Mouse (Mus musculus) c-Kit-negative CD71-positive TER-119-positive erythroid progenitor cells, embryonic 14.5 days (primary cell): ENCODE measurements around the gene Kif18b.

Source experiments
- DNase-seq: peaks from one replicate; pipeline ENCODE4 v3.0.0-alpha.2; 2013; ENCODE audit warnings: low read depth, low spot score

Gene Kif18b

GRCm38 (mm10) chr11:102939024-102939675 lies 14.2 kb upstream of the Kif18b start:
- DNase-seq = no peak

- no peak for DNase-seq
Observed at GRCm38 (mm10) chr11:102937529-102938182, 12.7 kb upstream of the Kif18b start.

DNA sequence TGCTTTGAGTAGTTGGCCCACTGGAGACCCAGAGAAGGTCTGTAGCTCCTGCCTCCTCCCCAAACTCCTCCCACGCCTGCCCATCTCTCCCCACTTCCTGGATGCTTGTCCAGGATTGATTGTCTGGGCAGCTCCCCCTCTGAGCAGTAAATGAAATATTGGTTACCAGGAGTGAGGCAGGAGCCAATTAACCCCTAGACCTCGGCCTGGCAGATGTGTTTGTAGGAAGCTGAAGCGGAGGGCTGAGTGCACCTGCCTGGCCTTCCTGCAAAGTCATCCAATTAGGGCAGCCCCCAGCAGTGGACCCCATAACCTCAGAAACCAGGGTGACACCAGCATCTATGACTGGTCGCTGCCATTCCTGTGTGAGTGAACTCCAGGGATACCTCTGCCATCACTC lies 11.3 kb upstream of the Kif18b start:
- no peak for DNase-seq

- no peak for DNase-seq
Observed at GRCm38 (mm10) chr11:102930672-102931071, 5.7 kb upstream of the Kif18b start.

DNA sequence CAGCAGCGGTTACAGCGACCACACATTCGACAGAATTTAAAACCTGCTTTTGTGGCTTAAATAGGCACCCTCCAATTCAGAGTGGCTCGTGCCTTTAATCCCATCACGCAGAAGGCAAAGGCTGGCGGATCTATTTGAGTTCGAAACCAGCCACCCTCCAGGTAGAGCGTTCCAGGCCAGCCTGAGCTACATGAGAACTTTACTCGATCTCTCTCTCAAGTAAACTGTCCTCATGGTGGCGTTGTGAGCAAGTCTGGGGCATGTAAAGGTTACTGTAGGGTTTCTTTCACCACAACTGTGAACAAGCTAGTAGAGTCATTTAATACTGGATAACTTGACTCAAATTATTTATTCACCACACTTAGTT lies 410 bp upstream of the Kif18b start:
- peak; percentile 60 for DNase-seq

DNA sequence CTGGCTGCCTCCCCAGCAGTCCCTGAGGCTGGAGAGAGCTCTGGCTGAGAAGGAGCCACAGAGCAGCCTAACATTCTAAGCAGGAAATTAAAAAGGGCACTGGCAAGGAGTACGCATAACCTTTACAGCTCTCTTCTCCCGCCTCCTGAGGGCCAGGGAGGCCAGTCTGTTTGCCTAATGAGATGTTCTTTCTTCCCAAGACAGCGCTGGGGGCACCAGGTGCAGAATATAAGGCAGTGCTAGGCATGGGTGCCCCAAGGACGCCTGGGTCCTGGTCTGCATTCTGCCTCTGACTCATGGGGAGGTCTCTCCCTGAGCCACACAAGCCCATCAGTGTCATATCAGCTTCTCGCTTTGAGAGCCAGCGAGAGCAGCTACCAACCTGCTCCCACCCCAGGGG lies 3.4 kb downstream of the Kif18b start:
- no peak for DNase-seq

DNA sequence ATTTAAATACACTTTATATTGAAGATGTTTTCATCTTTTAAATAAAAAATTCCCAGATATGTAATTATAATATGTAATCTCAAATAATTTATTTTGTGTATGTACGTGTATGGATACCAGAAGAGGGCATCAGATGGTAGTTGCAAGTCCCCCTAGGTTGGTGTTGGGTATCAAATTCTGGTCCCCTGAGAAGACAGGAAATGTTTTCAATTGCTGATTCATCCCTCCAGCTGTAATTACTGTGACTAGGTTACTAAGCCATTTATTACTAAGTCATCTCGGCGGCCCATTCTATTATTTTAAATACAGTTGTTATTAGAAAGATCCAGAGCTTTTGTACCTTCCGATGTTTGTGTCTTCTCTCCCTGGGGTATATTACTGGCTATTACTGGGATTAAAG lies 6.8 kb downstream of the Kif18b start:
- DNase-seq = no peak

GRCm38 (mm10) chr11:102915380-102915779 lies 9.5 kb downstream of the Kif18b start:
- no peak for DNase-seq

DNA sequence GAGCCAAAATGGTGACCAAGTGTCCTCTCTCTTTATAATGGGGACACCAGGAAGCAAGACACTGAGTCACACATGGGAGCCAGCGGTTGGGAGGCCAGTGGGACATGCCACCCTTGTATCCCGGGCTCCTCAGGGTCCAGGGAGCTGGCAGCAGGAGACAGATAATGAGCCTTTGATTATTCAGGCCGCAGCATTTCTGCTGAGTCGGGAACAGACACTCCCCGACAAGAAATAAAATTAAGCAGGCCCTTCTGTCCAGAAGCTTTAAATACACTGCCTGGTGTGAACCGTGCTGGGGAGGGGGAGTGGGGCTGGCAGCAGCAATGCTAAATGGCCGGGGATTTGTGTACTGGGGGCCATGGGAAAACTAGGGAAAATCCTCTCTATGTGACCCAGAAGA lies 13.5 kb downstream of the Kif18b start:
- no peak for DNase-seq

DNA sequence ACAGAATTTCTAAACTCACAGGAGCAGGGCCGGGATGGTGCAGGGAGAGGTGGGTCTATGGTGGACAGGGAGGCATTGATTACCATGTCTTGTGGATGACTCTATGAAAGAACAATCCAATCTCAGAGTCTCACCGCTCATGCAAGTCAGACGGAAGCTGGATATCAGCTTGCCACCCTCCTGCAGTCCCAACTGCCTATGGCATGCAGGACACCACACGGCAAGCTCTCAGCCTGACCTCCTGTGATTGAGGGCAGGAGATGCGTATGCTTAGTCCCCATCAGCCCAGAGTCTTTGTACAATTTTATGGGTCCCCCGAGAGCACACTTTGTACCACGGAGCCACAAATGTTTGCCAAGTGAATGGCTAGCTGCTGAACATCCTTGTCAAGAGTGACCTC lies 21.3 kb downstream of the Kif18b start:
- no peak for DNase-seq

GRCm38 (mm10) chr11:102902107-102902506 lies 22.8 kb downstream of the Kif18b start:
- DNase-seq = no peak

DNA sequence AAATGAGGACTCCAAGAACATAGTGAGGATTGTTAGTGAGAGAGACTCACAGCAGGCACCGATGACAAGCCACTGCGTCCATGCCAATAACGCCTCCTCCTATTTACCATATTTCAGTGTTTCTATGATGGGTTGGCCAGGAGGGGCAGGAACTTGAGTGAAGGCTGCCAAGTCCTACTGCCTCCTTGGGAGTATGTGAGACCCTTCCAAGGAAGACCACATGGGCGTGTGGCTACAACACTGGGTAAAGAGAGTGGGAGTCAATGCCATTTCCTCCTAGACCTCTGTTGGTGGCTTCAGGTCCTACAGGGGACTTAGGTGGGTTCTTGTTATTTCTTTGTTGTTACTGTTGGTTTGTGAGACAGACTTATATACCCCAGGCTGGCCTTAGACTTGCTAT lies 23.7 kb downstream of the Kif18b start:
- no peak for DNase-seq

- DNase-seq = peak; percentile 74
Observed at GRCm38 (mm10) chr11:102900763-102901162, 24.2 kb downstream of the Kif18b start, which contains the start of gene Gfap. Gfap (minus strand) TSS chr11:102900912.

DNA sequence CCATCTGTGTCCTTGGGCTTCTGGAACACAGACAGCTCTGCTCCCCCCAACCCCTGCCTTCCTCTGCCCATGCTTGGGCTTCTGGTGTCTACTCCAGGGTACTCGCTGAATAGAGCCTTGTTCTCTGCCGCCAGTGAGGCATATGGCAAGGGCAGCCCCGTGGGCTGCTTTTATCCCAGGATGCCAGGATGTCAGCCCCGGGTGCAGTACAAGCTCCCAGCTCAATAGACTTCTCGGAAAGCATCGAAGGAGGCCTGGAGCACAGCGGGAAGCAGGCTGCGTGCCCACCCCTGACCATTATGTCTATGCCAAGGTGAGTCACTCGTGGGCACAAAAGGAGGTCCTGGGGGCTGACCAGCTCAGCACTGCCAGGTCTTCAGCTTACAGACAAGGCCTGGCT lies 26.5 kb downstream of the Kif18b start:
- no peak for DNase-seq

DNA sequence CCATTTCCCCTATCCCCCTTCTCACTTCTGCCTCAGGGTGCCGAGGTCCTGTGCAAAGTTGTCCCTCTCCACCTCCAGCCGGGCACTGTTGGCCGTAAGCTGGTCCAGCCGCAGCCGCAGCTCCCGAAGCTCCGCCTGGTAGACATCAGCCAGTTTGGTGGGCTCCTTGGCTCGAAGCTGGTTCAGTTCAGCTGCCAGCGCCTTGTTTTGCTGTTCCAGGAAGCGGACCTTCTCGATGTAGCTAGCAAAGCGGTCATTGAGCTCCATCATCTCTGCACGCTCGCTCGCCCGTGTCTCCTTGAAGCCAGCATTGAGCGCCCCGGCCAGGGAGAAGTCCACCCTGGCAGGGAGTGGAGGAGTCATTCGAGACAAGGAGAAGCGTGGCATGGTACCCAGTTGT lies 28.3 kb downstream of the Kif18b start:
- no peak for DNase-seq

DNA sequence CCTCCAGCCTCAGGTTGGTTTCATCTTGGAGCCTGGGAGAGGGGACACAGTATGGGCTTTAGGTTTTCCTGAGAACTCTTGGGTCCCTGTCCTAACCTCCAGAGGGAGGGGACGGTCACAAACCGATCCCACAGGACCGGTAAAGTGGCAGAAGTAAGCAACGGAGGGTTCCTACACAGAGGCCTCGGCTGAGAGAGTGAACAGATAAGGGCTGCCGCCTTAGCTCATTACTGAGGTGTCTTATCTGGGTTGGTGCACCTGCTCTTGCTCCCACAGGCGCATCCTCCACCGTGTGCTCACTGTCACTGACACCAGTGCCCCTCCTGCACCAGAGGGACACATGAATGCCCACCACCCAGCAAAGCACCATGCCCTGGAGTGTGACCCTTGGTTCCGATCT lies 29.1 kb downstream of the Kif18b start:
- peak; percentile 79 for DNase-seq

GRCm38 (mm10) chr11:102894716-102895115 lies 30.2 kb downstream of the Kif18b start:
- no peak for DNase-seq

GRCm38 (mm10) chr11:102893015-102893651 lies 31.8 kb downstream of the Kif18b start:
- peak; percentile 76 for DNase-seq

DNA sequence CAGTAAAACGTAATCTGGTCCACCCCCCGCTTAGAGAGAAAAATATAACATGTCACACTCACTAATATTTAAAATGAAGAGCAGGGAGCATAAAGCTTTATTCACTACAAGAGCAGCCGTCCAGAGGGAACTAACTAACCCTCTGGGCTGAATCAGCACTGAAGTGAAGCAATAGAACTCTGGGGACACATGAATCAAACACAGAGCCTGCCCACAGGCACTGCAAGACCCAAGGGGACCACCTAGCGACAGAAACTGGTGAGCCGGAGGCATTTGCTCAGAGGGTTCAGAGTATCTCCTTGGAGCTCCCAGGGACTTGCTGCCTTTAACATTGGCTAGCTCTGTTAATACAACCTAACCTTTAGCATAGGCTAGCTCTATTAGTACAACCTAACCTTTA lies 34.8 kb downstream of the Kif18b start:
- no peak for DNase-seq

GRCm38 (mm10) chr11:102888135-102888534 lies 36.8 kb downstream of the Kif18b start:
- DNase-seq = no peak

DNA sequence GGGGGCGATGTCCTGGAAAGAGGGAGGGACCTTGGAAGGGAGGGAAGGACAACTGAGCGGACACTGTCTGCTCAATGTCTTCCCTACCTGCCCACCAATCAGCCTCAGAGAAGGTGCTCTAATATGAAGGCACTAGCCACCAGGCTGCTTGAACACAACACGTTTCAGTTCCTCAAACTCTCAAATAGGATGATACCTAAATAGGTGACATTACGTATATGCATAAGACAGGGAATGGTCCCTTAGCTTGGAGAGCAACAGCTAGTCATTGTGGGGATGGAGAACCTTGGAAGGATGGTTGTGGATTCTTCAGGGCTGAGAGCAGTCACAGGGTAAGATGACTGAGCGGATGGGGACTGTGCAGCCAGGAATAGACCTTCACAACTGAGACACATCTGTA lies 37.5 kb downstream of the Kif18b start:
- DNase-seq = no peak

- DNase-seq = no peak
Observed at GRCm38 (mm10) chr11:102884616-102885219, 40.2 kb downstream of the Kif18b start, which contains the start of gene Fam187a. Fam187a (plus strand) TSS chr11:102885169.
